Mouse (Mus musculus) adrenal gland, adult 8-10 months (tissue): Measurements from ENCODE around the gene Iqce. TPM values are rescaled to one million over a fixed set of nuclear protein-coding genes. Genes with fewer than 3 reads are reported as not detected.

ENCODE experiments used
- DNase-seq: peaks from one replicate; pipeline ENCODE4 v3.0.0; 2022
- total RNA-seq, 4 experiments: library from RNA; stranded (reverse); gene quantifications; 2 replicates each; pipeline ENCODE4 v1.2.4; 2022

Iqce gene
- total RNA-seq, 4 experiments from 2014 or later: 21.0 to 45.5 (median 36.7) TPM

DNA sequence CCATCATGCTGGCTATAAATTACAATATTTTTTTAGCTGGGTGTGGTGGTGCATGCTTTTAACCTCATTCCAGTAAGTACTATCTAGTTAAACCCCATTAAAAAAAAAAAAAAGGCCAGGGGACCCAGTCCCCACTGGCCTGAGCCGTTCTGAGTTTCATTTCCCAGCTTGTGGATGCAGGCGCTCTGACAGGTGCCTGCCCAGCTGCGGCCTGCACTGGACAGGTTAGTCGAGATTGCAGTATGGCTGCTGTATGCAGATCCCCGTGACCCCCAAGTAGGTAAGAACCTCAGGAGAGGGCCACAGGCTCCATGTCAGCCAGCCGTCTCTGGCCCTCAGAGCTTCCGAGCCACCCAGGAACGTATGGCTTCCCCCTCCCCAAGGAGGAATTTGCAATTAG lies 40.8 kb downstream of the Iqce start:
- no peak for DNase-seq

DNA sequence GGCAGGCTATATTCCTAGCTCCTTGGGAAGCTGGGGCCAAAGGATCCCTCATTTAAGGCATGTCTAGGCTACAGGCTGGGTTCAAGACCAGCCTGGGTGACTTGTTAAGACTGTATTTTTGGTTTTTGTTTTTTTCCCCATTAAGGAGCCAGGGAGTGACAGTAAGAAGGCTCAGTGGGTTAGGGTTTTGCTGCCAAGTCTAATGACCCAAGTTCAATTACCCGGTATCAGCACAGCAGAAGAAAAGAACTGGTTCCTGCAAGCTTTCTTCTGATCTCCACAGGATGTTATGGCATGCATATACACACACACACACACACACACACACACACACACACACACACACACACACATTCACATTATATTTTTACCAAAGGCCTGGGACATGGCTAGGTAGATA lies 41.8 kb downstream of the Iqce start:
- no peak for DNase-seq

DNA sequence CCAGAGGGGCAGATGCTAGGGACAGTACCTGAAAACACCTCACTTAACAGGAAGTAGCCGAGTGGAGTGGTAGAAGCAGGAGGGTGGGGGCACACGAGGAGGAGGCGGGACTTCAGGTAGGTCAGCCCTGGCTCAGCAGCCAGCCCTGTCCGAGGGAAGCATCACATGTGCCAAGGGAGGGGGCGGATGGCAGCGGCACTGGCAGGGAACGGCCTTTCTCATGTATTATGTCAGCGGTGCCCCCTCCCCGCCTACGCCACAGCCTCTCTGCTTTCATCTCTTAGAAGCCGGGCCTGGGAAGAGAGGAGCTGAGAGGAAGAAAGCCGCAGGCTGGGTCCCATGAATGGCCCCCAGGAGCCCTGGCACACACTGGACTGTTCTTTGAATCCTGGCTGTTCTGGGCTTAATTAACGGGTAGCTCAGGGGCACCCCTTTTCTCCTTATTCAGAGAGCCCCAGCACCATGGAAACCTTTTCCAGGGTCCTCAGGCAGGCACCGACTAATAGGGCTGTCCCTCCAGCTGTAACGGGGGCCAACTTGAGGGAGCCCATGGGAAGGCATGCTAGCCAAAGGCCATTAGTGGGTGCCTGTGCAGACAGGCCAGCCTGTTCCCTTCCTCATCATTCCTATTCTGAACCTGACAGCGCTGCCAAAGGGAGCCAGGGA lies 42.4 kb downstream of the Iqce start:
- DNase-seq: no peak

DNA sequence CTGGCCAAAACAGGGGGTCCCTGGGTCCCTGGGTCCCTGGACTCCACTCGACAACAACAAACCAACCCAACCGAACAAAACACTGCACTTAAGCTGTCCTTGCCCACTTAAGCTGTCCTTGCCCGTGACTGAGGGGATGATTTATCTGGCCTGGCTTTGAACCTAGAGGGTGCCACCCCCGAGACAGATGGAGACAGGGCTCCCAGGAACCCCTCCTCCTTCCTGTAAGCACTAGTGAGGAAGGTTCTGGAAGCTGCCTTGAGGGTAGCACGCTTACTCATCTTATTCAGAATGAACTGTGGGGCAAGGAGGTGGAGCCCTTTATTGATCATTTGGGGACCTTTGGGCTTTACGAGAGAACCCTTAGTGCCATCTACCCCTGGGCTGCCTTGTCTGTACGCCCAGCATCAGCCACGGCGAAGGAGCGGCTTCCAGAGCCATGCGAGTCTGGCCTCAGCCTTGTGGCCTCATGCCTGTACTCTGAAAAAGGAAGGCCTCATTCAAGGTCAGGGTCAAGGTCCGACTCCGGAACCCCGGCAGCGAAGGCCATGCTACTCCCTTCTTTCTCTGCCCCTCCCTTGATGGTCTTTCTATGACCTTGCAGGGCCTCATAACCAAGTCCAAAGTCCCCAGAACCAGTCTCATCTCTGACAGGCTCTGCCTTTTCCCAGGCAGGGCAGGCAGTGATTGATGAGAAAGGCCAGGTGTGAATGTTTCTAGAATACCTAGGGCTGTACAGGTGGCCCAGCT lies 47.9 kb downstream of the Iqce start:
- DNase-seq: peak; percentile 91

DNA sequence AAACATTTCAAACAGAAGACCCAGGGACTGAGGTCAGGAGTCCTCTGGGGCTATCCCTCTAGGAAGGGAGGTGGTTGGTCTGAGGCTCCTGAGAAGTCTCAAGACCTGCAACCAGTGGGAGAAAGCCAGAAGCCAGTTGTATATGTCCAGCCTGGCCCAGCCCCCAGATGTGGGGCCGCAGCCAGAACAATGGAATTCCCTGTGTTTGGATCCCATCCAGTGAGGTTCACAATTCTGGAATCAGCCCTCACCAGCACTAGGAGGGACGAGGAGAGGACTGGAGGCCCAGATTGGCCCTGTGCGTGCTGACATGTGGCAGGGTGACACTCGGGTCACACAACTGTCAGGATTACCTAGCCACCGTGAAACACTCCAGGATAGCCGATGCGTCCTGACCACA lies 49.6 kb downstream of the Iqce start:
- no peak for DNase-seq

DNA sequence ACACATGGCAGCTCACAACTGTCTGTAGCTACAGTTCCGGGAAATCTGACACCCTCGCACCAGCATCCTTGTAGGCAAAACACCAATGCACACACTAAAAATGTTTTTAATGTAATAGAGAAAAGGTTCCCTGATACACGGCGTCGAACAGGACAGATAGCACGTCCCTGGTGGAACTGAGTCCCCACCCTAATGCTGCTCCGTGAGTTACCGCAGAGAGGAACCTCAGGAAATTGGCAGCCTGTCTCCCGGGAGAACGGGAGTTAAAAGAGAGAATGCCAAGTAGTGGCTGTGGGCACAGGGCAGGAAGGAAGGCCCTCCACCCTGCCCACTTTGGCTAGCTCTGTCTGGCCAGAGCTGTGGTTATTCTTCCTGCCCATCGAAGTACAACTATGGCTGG lies 50.9 kb downstream of the Iqce start:
- no peak for DNase-seq

DNA sequence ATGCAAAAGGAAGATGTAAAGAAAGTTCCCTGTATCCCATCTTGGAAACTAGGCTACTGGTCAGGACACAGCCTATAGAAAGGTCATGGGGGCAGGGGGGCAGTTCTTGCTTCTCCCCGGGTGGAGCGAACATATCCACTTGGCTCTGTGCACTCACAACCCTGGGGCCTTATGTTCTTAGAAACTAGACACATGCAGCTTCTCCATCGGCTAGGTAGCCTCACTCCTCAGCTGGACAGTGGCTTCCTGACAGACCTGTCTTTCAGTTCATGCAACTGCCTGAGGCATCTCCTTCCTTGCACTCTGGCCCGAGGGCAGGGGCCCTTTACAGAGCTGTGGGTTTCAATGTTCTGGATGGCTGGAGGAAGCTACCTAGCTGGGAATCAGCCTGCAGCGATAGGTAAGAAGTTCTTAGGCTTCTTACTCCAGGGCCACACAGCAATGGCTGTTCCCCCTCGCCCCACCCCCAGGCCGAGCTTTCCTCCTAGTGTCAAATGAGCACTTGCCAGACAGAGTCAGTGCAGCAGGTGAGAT lies 52.2 kb downstream of the Iqce start:
- no peak for DNase-seq

DNA sequence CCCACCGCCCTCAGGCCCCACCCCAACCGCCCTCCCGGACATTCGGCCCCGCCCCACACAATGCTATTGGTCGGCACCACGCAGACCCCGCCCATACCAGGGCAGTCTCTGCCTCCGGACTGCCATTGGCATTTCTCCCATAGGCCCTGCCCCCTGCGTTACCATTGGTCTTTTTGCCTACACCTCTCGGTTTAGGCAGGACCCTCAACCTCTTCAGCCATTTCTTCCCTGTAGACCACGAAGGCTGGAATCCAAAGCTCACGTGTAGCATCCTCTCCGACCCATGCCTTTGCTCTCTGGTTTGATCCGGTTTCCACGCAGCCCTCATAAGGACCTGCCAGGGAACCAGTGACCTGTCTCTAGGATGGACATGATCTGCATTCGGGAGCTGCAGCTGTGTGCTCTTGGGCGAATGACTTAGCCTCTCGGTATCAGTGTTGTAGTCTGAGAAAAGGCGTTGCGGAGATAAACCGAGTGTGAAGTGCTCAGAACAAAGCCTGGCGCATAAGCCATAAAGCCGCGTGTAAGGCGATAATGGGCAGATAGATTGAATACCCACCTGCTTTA lies 53.0 kb downstream of the Iqce start:
- DNase-seq: peak; percentile 96

DNA sequence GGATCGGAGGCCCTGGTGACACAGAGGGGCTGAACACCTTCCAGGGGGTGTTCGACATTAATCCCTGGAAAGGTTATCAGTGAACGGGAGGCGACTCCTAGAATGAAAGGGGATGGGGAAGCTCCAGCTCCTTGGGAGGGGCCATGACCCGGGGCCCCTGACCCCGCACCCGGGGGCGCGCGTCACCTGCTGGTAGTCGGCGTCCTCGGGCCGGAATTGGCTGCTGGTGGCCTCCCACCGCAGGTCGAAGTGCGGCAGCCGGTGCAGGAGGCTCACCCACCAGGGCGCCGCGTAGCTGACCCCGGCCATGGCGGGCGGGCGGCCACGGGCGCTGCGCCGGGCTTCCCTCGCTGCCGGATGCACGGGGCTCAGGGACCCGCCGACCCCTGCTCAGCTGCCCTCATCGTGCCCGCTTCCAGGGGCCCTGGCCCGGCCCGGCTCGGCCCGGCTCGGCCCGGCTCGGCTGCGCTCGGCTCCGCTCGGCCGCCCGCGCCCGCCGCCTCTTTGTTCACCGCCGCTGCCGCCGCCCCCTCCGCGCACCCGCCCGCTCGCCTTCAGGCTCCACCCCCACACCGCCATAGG lies 53.6 kb downstream of the Iqce start, which contains the start of gene Ttyh3:
Gene Ttyh3, minus strand, starts transcription at position 513 of the 582 bp plus-strand sequence.
- DNase-seq: peak; percentile 52

DNA sequence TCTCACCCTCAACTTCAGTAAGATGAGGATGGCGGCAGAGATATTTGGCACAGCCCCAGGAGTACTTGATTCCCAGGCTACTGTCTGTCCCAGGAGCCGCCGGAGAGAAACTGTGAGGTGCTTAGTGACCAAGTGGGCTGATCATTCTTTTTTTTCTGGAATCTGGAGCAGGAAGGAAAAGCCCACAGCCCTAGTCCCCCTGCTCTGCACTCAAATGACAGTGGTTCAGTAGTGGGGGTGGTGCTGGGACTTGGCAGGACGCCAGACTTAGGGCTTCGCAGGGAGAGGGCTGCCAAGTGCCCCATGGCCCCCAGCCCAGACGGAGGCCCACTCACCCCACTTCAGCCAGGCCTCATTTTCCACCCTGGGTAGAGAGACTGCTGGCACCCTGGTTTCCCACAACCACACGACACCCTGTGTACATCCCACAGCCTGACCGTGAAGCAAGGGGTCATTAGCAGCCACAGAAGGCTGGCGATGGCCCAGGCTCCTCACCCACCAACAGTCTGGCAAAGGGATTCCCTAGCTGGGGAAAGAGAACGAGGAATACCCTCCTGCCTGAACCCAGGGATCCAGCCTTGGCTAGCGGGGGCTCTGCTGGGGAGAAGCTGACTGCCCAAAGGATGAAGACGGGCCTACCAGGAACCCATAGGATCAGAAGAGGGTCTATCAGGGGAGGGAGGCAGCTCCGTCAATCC lies 54.2 kb downstream of the Iqce start:
- peak; percentile 49 for DNase-seq

DNA sequence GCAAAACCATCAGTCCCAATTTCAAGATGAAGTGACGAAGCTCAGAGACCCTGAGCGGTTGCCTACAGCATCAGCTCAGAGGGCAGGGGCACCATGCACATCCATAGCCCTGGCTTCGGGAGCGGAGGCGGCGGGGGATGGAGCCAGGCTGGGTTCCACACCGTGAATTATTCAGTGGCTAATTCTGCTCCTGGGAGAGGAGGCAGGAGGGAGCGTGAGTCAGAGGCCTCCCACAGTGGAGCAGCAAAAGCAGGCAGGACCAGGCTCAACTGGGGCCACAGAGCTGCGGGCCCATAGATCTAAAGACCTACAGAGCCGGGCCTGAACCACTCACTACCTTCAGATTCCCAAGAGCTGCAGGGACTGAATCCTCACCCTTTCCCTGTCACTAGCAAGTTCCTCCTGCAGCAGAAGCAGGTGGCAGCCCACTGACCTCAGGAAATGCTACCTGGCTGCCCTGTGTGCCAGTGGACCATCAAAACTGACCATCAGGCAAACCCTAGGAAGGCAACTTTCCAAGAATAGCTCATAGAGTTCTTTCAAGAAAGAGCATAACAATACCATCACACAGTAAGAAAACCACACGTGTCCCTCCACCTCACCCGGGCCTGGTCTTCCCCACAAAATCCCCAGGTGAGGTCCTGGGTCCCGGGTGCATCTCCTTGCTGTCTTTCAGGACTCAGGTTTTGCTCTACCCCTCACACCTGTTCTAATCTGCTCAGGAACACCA lies 55.0 kb downstream of the Iqce start:
- no peak for DNase-seq

DNA sequence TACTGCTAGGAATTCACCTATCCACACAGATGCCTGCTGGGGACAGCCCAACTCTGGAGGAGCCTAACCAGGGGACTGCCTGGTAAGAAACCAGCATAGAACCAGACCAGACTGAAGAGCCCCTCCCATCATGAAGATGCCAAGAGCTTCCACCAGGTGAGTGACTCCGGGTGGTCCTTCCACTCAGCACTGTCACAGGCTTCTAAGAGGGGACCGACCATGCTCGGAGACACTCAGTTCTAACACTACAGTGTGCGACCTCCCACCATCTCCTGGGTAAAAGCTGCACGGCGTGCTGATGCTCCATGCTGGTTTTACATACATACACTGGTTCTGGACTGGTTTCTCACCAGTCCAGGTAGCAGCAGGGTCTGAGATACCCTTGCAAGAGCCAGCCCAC lies 56.0 kb downstream of the Iqce start:
- no peak for DNase-seq

DNA sequence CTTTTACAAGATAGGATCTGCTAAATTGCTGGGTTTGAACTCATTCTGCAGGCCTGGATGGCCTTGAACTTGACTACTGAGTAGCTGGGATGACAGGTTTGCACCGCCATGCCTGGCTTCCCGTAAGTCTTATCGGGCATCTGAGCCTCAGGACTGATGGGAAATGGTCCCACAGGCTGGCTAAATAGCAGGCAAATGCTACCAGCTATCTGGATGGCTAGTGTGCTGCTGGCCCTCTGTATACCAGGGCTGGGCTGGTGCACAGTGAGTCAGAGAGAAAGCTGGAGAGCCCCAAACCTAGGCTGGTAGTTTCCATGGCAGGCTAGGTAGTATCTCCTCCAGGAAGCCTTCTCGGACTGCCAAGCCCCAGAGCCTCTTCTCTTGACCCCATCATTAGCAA lies 56.7 kb downstream of the Iqce start:
- no peak for DNase-seq

DNA sequence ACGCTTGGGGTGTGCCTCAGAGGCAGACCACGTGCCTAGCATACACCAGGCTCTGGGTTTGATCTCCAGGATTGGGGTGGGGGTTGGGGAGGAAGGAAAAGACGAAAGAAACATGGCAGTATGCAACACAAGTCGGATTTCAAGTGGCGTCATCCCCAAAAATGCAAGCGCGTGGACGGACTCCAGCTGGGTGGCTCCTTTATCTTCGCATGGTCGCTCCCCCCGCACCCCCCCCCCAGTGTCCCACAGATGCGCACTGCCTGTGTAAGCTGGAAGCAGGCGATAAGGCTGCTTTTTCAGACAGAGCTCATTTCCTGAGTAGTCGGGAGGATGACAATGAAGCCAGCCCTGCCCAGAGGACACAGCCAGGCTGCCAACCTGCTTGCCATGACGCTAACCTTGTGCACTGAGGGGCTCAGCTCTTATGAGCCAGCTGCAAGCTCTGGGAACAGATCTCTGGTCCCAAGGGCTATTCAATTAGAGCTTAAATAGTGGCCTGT lies 57.4 kb downstream of the Iqce start:
- no peak for DNase-seq

DNA sequence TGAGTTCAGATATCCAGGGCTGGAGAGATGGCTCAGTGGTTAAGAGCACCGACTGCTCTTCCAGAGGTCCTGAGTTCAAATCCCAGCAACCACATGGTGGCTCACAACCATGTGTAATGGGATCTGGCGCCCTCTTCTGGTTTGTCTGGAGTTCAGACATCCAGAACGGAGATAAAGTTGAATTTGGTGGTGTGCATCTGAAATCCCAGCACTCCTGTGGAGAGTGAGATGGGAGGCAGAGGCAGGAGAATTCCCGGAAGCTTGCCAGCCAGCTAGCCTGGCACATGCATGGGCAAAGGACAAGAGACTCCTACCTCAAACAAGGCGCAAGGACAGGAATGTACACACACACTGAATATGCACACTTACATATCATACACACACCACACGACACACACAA lies 57.9 kb downstream of the Iqce start:
- no peak for DNase-seq

DNA sequence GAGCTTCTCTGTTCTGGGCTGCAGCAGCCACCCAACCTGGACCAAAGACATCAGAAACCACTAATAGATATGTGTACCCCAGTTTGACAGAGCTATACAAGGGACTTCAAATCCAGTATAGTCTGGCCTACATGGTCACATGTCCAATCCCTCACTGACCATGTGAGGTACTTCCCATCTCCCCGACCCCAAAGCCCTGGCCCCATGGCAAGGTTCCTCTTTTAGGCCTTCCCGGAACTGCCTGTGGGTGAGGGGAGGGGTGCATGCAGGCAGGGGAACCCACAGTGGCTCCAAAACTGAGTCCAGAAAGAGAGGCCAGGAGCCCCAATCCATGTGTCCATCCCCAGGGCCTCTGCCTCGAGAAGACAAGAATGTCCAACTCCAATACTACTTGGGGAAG lies 60.1 kb downstream of the Iqce start:
- DNase-seq: no peak

DNA sequence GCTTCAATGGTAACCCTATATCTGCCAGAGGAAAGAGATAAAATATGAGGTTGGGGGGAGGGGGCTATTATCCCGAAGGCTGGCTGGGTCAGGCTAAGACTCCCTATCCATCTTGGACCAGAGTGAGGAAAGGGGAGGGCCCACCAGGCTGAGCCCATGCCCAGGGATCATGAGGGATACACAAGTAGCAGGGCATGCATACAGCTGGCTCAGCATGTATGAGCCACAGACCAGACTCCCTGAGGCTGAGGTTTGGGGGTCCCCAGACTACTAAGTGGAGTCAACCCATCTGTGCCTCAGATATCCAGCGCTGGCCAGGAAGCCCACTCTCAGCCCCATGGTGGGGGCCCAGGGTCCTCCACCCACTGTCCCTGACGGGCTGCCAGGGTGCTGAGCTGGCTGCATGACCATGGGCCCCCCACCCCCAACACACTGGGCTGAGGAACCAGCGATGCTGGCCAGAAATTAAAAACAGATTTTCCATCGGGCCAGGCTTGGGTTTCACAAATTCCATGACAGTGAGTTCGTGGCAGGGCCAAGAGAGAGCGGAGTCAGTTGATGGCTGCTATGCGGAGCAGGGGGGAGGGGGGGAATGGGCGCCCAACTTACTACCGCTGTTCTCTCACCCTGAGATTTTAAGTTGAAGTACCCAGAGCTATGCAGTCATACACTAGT lies 60.8 kb downstream of the Iqce start:
- no peak for DNase-seq

DNA sequence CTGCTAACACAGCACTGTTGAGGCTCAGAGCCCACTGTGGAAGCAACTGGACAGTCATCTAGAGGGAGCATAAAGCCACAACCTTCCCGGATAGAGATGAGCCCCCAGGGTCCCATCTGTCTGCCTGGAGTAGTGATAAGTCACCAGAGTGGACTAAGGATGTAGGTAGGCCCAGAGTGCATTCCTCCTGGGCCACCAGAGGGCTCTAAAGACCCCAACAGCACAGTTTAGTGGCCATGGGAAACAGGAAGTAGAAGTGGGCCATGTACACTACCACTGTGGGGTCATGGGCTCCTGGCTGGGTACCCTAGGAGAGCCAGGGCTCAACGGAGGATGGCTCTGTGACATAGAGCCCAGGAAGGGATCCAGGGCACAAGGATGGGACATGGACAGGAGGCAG lies 61.4 kb downstream of the Iqce start:
- no peak for DNase-seq

DNA sequence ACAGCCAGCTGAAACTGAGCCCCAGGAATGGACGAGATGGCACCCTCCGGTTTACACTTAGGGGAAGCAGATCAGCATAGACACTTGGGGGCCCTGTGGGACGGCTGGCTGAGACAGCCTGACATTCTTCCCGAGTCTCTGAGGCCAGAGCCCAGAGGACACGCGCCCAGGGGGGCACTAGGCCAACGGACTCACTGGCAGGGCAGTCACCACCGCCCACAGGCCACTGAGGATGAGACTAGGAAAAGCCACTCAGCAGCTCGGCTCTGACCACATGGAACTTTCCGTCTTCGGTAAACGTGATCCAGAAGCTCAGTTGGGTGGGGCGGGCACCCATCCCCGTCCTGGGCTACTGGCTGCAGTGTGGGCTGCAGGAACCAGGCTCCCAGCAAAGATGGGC lies 62.3 kb downstream of the Iqce start:
- DNase-seq: no peak

DNA sequence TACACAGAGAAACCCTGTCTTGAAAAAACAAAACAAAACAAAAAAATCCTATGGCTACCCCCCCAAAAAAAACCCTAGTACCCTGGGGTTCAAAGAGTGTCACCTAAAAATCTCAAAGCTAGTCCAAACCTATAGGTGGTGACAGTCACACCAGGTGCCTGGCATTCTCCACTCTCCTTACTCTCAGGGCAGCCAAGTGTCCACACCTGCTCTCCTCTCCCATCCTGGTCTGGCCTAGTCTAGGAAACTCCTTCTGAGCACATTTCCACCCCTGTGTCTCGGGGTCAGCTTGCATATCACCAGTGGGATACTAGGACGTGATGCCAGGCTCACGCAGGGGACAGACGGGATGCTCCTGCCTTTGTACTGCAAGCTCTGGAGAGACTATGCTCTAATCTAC lies 62.9 kb downstream of the Iqce start:
- DNase-seq: no peak

DNA sequence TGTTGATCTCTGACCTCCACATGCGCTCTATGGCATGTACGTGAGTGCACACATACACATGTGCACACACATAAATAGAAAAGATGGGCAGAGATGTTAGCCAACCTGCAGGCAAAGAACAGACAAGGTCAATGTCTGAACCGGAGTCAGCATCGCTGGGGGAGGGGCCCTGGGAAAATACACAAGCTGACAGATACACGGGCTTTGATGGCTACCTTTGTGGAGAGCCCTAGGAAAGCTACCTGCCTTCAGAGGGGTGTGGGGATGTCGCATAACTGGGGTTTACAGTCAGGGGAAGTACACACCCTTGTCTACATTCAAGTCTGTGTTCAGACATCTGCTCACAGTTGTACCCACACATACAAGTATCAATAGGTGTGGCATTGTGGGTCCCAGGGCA lies 63.7 kb downstream of the Iqce start:
- DNase-seq: no peak
